Mouse (Mus musculus): ENCODE results near the gene Plekhh2.
A peak's percentile ranks its signal among the peaks of the same experiment; 100 is the strongest.

Gene Plekhh2

DNA sequence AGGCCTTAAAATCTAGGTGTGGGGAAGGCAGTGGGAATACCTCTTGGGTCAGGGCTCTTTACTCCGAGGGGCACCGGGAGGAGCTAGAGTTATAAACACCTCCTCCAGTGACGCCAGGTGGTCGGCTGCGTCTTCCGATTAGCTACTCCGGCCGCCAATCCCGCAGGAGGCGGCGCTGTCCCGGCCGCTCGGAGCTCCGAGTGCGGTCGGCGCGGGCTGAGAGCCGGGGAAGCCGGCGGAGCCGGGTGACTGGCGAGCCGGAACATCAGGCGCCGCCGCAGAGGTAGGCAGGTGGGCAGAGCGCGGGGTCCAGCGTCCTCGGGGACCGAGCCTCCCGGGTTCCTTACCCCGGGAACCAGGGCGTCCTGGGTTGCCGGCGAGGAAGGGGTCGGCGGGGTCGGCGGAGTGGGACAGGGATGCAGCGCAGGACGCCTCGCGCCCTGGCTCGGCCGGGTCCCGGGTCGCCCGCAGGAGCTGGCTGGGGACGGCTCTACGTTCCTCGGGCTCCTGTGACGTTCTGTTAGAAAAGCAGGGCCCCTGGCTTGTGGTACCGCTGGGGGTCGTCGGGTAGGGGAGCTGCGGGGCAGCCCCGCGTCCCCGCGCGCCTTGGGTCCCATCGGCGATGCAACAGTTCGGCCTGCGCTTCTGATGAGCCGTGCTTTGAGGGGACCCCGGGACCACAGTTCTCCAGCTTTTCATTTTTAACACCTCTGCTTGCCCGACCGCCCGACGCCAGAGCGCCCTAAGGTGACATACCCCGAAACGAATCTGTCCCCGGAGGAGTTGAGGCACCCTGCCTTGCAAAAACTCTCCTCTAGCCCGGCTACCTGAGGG lies at the start of gene Plekhh2:
Gene Plekhh2, plus strand, starts transcription at position 214 of the 834 bp plus-strand sequence.
- DNase-seq (ENCODE audit: low read depth), result no peak

- peak; percentile 94 for DNase-seq (ENCODE audit: low read depth)
Observed at GRCm38 (mm10) chr17:84465753-84466608, 45.7 kb upstream of the Plekhh2 start, which contains the start of gene Thada. Gene Thada (minus strand): TSS chr17:84466205.

DNA sequence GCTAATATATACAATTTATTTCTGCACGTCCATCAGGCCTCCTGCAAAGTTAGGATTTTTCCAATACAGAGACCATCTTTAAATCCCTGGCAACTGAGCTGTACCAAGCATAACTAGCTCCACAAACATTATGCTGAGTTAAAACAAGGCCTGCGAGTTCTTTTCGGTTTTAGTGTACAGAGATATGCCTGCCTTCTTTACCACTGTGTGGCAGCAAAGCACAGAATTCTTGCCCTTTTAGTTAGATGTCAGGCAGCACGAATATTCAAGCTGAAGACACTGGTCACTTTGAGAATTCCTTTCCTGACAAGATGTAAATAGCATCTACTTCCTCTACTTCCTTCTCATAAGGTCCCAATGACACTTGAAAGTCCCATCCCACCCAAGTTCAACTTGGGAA lies 37.4 kb upstream of the Plekhh2 start:
- peak; percentile 2 for DNase-seq (ENCODE audit: low read depth)

DNA sequence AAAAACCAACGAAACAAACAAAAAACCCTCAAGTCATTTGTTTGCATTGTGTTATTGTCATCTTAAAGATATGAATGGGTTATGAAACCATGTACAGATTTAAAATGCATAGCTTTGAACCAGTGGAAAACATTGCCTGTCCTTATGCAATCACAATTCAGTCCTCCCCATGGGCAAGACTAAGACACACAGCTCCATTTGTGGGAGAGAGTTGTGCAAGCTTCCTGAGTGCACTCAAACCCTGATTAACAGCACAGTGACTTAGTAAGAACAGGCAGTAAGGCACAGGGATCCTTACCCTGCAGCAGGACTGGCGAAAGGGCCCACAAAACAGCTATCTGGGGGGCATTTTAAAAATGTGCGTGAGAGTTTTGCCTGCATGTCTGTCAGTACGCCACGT lies 34.5 kb upstream of the Plekhh2 start:
- peak; percentile 25 for DNase-seq (ENCODE audit: low read depth)

- DNase-seq (ENCODE audit: low read depth), result no peak
Observed at GRCm38 (mm10) chr17:84478276-84478675, 33.4 kb upstream of the Plekhh2 start.

GRCm38 (mm10) chr17:84480464-84481355 lies 31.0 kb upstream of the Plekhh2 start:
- DNase-seq (ENCODE audit: low read depth), result peak; percentile 43

- DNase-seq (ENCODE audit: low read depth), result no peak
Observed at GRCm38 (mm10) chr17:84482831-84483230, 28.9 kb upstream of the Plekhh2 start.

DNA sequence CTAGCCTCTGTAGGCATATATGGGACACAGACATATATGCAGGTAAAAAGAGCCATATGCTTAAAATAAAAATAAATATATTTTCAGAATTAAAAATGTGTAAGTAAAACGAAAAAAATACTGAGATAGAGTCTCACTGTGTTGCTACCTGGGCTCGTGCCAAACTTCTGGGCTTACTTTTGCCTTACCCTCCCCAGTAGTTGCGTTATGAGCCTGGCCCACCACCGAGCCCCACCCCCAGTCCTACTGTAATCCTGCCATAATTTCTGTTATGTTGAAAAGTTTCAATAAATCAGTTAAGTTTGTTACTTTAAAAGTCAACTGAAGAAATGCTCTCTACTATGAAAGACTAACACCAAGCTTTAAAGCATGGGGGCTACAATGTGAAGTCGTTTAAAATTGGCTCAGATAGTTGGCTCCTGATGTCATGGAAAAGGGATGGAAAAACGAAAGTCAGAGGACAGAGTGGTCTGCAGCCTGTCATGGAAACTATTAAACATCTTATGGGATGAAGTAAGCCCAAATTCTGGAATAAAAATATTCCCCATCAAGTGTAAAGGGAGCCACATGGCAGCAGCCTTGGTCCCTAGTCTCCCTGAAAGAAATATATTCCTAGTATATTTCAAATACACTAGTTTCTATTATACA lies 27.9 kb upstream of the Plekhh2 start:
- DNase-seq (ENCODE audit: low read depth), result no peak

- no peak for DNase-seq (ENCODE audit: low read depth)
Observed at GRCm38 (mm10) chr17:84487415-84487814, 24.3 kb upstream of the Plekhh2 start.

DNA sequence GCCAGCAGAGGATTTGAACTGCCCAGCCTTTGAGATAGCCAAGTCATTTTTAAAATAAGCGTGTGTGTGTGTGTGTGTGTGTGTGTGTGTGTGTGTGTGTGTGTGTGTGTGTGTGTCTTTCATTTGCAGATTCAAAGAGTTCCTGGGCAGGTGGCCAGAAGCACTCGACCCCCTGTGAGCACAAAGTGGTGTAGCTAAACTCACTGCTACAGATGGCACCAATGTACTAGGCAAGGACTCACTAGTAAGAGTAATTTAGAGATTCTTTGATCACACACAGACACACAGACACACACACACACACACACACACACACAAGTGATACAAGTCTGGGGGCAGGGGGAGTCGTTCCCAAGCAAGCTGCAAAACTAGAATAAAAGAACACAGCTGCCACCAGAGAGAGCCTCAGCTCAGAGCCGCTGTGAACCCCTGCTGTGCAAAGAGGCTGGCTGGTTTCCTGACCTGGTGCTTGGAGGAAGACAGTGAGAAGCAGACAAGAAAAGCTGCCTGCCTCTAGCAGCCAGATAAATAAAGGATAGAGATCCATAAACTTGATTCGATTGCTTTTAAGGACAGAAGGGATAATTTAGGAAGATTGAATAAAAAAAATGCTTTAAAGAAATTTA lies 19.3 kb upstream of the Plekhh2 start:
- DNase-seq (ENCODE audit: low read depth), result no peak

DNA sequence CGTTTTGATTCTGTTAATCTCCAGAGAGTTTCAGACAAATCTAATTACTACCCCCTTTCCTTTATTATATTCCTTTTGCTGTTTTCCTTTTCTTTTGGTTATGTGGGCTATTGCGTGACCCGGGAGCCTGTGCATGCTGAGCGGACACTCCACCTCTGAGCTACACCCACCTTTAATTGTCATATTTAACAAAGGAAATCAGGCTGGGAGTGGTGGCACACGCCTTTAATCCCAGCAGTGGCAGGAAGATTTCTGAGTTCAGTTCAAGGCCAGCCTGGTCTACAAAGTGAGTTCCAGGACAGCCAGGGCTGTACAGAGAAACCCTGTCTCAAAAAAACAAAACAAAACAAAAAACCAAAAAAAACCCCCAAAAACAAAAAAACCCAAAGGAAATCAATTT lies 14.7 kb upstream of the Plekhh2 start:
- DNase-seq (ENCODE audit: low read depth), result no peak

GRCm38 (mm10) chr17:84497559-84497958 lies 14.1 kb upstream of the Plekhh2 start:
- no peak for DNase-seq (ENCODE audit: low read depth)

DNA sequence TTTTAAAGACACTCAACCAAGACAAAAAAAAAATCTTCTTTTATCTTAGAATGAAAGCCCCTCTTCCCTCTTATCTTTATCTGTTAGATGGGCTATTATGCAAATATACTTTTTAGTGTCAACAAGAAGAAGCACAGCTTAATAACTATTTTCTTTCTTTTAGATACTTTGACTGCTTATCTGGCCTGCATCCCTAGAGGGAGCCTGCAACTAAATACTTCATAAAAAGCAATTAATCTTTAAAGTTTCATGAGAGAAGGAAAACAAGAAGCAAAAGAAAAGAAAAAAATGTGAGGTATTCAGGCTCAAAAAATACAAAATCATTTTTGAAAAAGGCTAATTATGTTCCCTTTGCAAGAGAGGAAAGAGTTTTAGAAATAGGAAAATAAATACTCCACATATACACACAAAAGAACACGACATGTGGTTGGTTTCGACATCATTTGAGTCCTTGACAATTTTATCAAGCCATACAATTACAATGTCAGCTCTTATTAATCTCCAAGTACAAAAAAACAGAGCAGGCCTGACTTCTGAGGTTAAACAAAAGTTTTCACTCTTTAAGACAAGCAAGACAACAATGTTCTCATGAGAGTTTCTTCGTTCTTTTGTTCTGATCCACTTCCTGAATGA lies 13.6 kb upstream of the Plekhh2 start:
- no peak for DNase-seq (ENCODE audit: low read depth)

GRCm38 (mm10) chr17:84498639-84499038 lies 13.1 kb upstream of the Plekhh2 start:
- DNase-seq (ENCODE audit: low read depth), result no peak

GRCm38 (mm10) chr17:84502341-84502740 lies 9.4 kb upstream of the Plekhh2 start:
- no peak for DNase-seq (ENCODE audit: low read depth)

DNA sequence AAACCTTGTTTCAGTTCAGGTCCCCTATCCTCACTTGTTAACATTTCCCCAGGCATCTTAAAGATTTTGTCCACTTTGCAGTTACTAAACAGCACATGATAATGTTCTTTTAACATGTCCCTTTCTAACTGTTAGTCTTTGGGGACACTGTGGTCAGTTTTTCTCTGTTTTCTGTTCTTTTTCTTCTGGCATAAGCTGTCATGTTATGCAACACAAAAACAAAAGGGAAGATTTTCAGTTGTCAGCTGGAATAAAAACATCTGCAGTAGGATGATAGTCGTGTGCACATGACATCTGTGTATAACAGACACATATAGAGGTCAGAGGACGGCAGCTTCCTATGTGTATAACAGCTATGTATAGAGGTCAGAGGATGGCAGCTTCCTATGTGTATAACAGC lies 5.8 kb upstream of the Plekhh2 start:
- DNase-seq (ENCODE audit: low read depth), result no peak

DNA sequence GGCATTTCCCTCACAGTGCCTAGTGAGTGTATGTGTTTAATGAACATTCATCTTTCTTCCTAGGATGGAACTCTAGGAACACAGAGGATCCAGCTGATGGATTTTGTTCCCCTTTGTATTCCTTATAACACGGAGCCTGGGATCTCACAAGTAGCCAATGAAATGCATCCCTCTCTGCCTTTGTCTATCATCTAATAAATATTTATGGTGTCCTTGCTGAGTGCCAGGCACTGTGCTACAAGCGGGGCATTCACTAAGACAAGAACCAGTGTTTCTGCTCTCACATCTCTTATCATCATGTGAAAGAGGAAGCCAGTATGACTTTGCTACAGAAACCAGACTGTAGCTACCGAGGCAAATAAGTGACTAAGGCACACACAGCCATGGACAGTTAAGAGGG lies 3.0 kb upstream of the Plekhh2 start:
- DNase-seq (ENCODE audit: low read depth), result no peak

DNA sequence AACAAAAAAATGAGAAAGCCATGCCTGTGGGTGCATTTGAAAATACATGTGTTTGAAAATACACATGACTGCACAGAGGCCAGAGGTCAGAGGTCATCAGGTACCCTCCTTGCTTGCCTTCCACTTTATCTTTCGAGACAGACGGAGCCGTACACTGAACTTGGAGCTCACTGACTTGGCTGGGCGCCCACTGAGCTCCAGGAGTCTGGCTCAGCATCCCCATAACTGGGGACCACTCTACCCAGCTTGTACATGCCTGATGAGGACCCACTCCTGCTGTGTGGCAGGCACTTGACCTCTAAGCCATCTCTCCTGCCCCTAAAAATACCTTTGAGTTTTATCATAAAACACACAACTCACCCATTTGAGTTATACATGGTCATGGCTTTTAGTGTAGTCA lies 2.5 kb upstream of the Plekhh2 start:
- no peak for DNase-seq (ENCODE audit: low read depth)

DNA sequence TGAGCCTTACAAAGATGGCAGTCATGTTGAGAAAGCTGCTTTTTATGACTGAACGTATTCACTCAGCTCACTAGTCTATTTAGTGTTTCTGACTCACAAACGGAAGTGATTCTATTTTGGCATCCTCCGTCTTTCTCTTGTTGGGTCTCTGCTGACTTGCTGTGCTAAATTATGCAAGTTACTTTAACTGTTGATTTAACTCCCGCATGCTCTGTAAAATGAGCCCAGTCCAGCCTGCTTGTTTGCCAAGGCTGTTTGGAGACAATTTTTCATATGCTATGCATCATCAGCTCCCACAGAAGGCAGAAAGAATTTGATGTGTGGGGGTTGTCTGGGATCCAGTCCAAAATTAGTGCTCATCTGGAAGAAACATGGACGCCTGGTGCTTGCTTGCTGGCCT lies 1.3 kb upstream of the Plekhh2 start:
- no peak for DNase-seq (ENCODE audit: low read depth)

GRCm38 (mm10) chr17:84510961-84511639 lies 595 bp upstream of the Plekhh2 start:
- DNase-seq (ENCODE audit: low read depth), result no peak

Measured in 416B (cell line).